In the genomic region with DNA sequence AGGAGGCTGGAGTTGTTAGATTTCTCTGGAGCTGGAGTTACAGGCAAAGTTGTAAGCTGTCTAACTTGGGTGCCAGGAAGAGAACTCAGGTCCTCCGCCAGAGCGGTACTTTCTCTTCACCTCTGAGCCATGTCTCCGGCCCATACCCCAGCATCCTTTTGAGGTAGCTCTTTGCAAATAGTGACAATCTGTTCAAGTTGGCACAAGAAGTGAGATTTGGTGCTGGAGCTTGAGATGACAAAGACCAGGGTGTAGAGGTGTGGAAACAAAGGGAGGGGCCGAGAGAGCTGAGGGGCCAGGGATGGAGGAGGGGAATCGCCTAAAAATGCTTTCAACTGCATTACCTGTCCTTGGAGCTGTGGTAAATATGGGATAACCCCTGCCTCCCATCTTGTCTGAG, we compare ENCODE assay signal across 23 mouse cellular contexts. TPM values are rescaled to one million over a fixed set of nuclear protein-coding genes. Genes with fewer than 3 reads are reported as not detected.
DNase-seq lines count a peak whose midpoint lies in the region; ATAC-seq and TF ChIP-seq lines count a peak whose summit lies in the region.
"Had no signal": no experiment of that assay in that cellular context is flagged by ENCODE, and none has a peak within 500 bp of the region (broad histone marks: within the 10 kb centered on the region; RNA-seq: fewer than 3 reads in every experiment).

No protein-coding gene starts in this region.

- peak overlapping the region; percentile 53; the same call in 1 of the 2 replicates for H3K27ac ChIP-seq in heart, embryonic 16.5 days (ENCODE audit: low read length)
- no peak overlapping the region for H3K27ac ChIP-seq in heart, embryonic 11.5 days (ENCODE audit: low read depth, low read length)
- no peak overlapping the region for H3K27ac ChIP-seq in CH12.LX (ENCODE audit: insufficient read depth, low read depth)
- H3K27ac ChIP-seq in hindbrain, embryonic 10.5 days = no peak overlapping the region
- H3K27ac ChIP-seq: forebrain, embryonic 13.5 days; hindbrain, embryonic 12.5 days; left cerebral cortex, adult 2 months; limb, embryonic 15.5 days; liver, embryonic 14.5 days; midbrain, embryonic 10.5 days had no signal

- peaks cover 10% of the 10 kb centered on the region for H3K4me1 ChIP-seq in heart, embryonic 16.5 days (ENCODE audit: control insufficient read depth, insufficient read depth, low read length)
- no peaks in the 10 kb centered on the region; the same call in 1 of the 2 replicates for H3K4me1 ChIP-seq in heart, embryonic 11.5 days (ENCODE audit: control insufficient read depth, insufficient read depth, low read length)
- H3K4me1 ChIP-seq in CH12.LX (ENCODE audit: control insufficient read depth in 1 of 2, insufficient read depth in 2 of 2) = peaks cover 9 to 17% of the 10 kb centered on the region in 2 experiments
- H3K4me1 ChIP-seq in hindbrain, embryonic 10.5 days (replicated peaks) = peaks cover 4% of the 10 kb centered on the region; the same call in 1 of the 2 replicates
- H3K4me1 ChIP-seq: forebrain, embryonic 13.5 days; hindbrain, embryonic 12.5 days; limb, embryonic 15.5 days had no signal

- H3K9me3 ChIP-seq in heart, embryonic 16.5 days (replicated peaks; ENCODE audit: control insufficient read depth, low read length) = no peaks in the 10 kb centered on the region
- no peaks in the 10 kb centered on the region for H3K9me3 ChIP-seq in heart, embryonic 11.5 days (replicated peaks; ENCODE audit: control insufficient read depth, low read length)
- peaks cover 4% of the 10 kb centered on the region for H3K9me3 ChIP-seq in CH12.LX (replicated peaks; ENCODE audit: low read length)
- no peaks in the 10 kb centered on the region; the same call in 1 of the 2 replicates for H3K9me3 ChIP-seq in hindbrain, embryonic 10.5 days
- H3K9me3 ChIP-seq: forebrain, embryonic 13.5 days; heart, embryonic 15.5 days; hindbrain, embryonic 12.5 days; limb, embryonic 15.5 days; midbrain, embryonic 10.5 days had no signal

- WGBS in heart, embryonic 16.5 days = 82% methylated on average over 5 of the region's 5 CpGs
- WGBS in heart, embryonic 11.5 days (ENCODE audit: insufficient replicate concordance) = 76% methylated on average over 5 of the region's 5 CpGs
- WGBS in hindbrain, embryonic 10.5 days = 91% methylated on average over 5 of the region's 5 CpGs

- H3K36me3 ChIP-seq in heart, embryonic 16.5 days (ENCODE audit: control insufficient read depth, insufficient read depth) = no peaks in the 10 kb centered on the region
- no peaks in the 10 kb centered on the region for H3K36me3 ChIP-seq in heart, embryonic 11.5 days (ENCODE audit: control insufficient read depth, insufficient read depth, low read length)
- peaks cover 26 to 65% of the 10 kb centered on the region in 2 experiments for H3K36me3 ChIP-seq in CH12.LX (replicated peaks in 1 of 2; ENCODE audit: control insufficient read depth in 1 of 2, insufficient read depth in 1 of 2, low read length in 1 of 2)
- no peaks in the 10 kb centered on the region for H3K36me3 ChIP-seq in hindbrain, embryonic 10.5 days
- H3K36me3 ChIP-seq: heart, embryonic 15.5 days; hindbrain, embryonic 12.5 days; limb, embryonic 15.5 days; midbrain, embryonic 10.5 days had no signal

- DNase-seq in CH12.LX (ENCODE audit: extremely low read depth) = no peak
- DNase-seq in brain, adult 2 months (ENCODE audit: low read depth, low spot score) = peak; percentile 82
- peak; percentile 76 for DNase-seq in cerebellum, adult 9-11 months
- DNase-seq in hindbrain, embryonic 10.5 days (ENCODE audit: low spot score) = no peak
- DNase-seq in adrenal gland, postnatal 14 days = no peak
- DNase-seq: left cerebral cortex, postnatal 4 days; right cerebral cortex, adult 18-20 months; right cerebral cortex, postnatal 4 days; thymus, adult 18-20 months; thymus, postnatal 36 days had no signal

- ATAC-seq in heart, embryonic 16.5 days (replicated peaks; ENCODE audit: extremely low read depth, insufficient read depth, low FRiP score) = no peak
- no peak for ATAC-seq in heart, embryonic 11.5 days (replicated peaks; ENCODE audit: insufficient number of reproducible peaks, low FRiP score, low TSS enrichment)
- ATAC-seq: activated CD4-positive, CD25-positive, alpha-beta regulatory T cell, adult 4 months; forebrain, embryonic 13.5 days; midbrain, embryonic 16.5 days had no signal

- TF ChIP-seq EP300 in CH12.LX (IDR thresholded peaks at IDR 0.05; ENCODE audit: low read length) = no peak

- no peak overlapping the region for H3K9ac ChIP-seq in heart, embryonic 16.5 days (ENCODE audit: low read length)
- H3K9ac ChIP-seq in heart, embryonic 11.5 days (ENCODE audit: low read depth, low read length) = no peak overlapping the region
- H3K9ac ChIP-seq in CH12.LX (ENCODE audit: insufficient read depth, low read depth) = no peak overlapping the region
- H3K9ac ChIP-seq: forebrain, embryonic 13.5 days; heart, embryonic 15.5 days; hindbrain, embryonic 12.5 days; limb, embryonic 15.5 days; liver, embryonic 14.5 days; lung, embryonic 14.5 days had no signal

- TF ChIP-seq CTCF in CH12.LX (conservative IDR thresholded peaks at IDR 0.05 in 1 of 2, IDR thresholded peaks at IDR 0.05 in 1 of 2; ENCODE audit: low read depth in 2 of 2, low read length in 2 of 2) = no peak

- no peak for TF ChIP-seq RAD21 in CH12.LX (IDR thresholded peaks at IDR 0.05; ENCODE audit: low read depth, low read length)

- dilution Hi-C loops in CH12.LX (cut with MboI; ENCODE audit: extremely low pct_ligation_motif_present, extremely low pct_unique_long_range_greater_than_20kb, low sequenced_read_pairs) = no loop called here

- no peaks in the 10 kb centered on the region for H3K27me3 ChIP-seq in heart, embryonic 16.5 days (ENCODE audit: control insufficient read depth, insufficient read depth, low read length)
- H3K27me3 ChIP-seq in heart, embryonic 11.5 days (ENCODE audit: control insufficient read depth, insufficient read depth, low read length) = no peaks in the 10 kb centered on the region
- H3K27me3 ChIP-seq in CH12.LX (replicated peaks) = no peaks in the 10 kb centered on the region
- H3K27me3 ChIP-seq in hindbrain, embryonic 10.5 days (ENCODE audit: insufficient read depth, poor library complexity, severe bottlenecking) = no peaks in the 10 kb centered on the region
- H3K27me3 ChIP-seq: forebrain, embryonic 13.5 days; heart, embryonic 15.5 days; hindbrain, embryonic 12.5 days; limb, embryonic 15.5 days had no signal

- no peaks in the 10 kb centered on the region for H3K79me2 ChIP-seq in CH12.LX (replicated peaks; ENCODE audit: control insufficient read depth, extremely low read depth, insufficient read depth, poor library complexity, severe bottlenecking)

- H3K4me2 ChIP-seq in heart, embryonic 16.5 days (ENCODE audit: low read depth, low read length) = no peak overlapping the region
- H3K4me2 ChIP-seq in heart, embryonic 11.5 days = no peak overlapping the region
- no peak overlapping the region for H3K4me2 ChIP-seq in CH12.LX (ENCODE audit: insufficient read depth, low read depth, poor library complexity, severe bottlenecking)
- H3K4me2 ChIP-seq: forebrain, embryonic 13.5 days; heart, embryonic 15.5 days; hindbrain, embryonic 12.5 days; limb, embryonic 15.5 days; lung, embryonic 14.5 days had no signal

- in situ Hi-C loops in CH12.LX (cut with MboI; ENCODE audit: low pct_ligation_motif_present, low pct_unique_long_range_greater_than_20kb, low sequenced_read_pairs) = no loop called here

- no peak for TF ChIP-seq POLR2A in CH12.LX (IDR thresholded peaks at IDR 0.05; ENCODE audit: low read depth, low read length)

- H3K4me3 ChIP-seq in heart, embryonic 16.5 days (ENCODE audit: low read length) = no peak overlapping the region
- H3K4me3 ChIP-seq in heart, embryonic 11.5 days (ENCODE audit: low read depth, low read length) = no peak overlapping the region
- no peak overlapping the region for H3K4me3 ChIP-seq in CH12.LX (replicated peaks in 1 of 3; ENCODE audit: low read depth in 2 of 3, low read length in 2 of 3, poor library complexity in 1 of 3)
- no peak overlapping the region for H3K4me3 ChIP-seq in hindbrain, embryonic 10.5 days
- H3K4me3 ChIP-seq: forebrain, embryonic 13.5 days; heart, embryonic 15.5 days; hindbrain, embryonic 12.5 days; left cerebral cortex, adult 2 months; limb, embryonic 15.5 days; midbrain, embryonic 10.5 days; myocyte had no signal

TF ChIP-seq in CH12.LX, 34 proteins besides CTCF, POLR2A, EP300 and RAD21:
- TF ChIP-seq ZMIZ1 (IDR thresholded peaks at IDR 0.05; ENCODE audit: low read depth, low read length) = no peak
- no peak for TF ChIP-seq E2F4 (IDR thresholded peaks at IDR 0.05; ENCODE audit: insufficient replicate concordance, low read depth, low read length)
- TF ChIP-seq ZKSCAN1 (IDR thresholded peaks at IDR 0.05; ENCODE audit: borderline replicate concordance, low read depth, low read length) = no peak
- TF ChIP-seq IRF4 (IDR thresholded peaks at IDR 0.05; ENCODE audit: low read depth, low read length) = no peak
- TF ChIP-seq GABPA (IDR thresholded peaks at IDR 0.05; ENCODE audit: insufficient replicate concordance, low read depth, low read length) = no peak
- no peak for TF ChIP-seq MYC (IDR thresholded peaks at IDR 0.05; ENCODE audit: low read depth, low read length)
- peak; percentile 51; the same call in 1 of the 2 replicates for TF ChIP-seq MAZ (IDR thresholded peaks at IDR 0.05; ENCODE audit: low read depth, low read length)
- TF ChIP-seq MXI1 (IDR thresholded peaks at IDR 0.05; ENCODE audit: low read depth, low read length) = no peak
- TF ChIP-seq NELFE (IDR thresholded peaks at IDR 0.05; ENCODE audit: low read depth, low read length) = no peak
- TF ChIP-seq BHLHE40 (IDR thresholded peaks at IDR 0.05; ENCODE audit: low read depth, low read length) = no peak
- no peak for TF ChIP-seq NRF1 (IDR thresholded peaks at IDR 0.05; ENCODE audit: low read depth, low read length)
- peak; percentile 34; the same call in 1 of the 2 replicates for TF ChIP-seq CHD2 (IDR thresholded peaks at IDR 0.05; ENCODE audit: low read length)

RNA-seq across cellular contexts. Expression of a gene that starts 24.6 kb away (rescaled TPM):
- polyA plus RNA-seq in heart, embryonic 16.5 days (2015; fragmentation: Nextera tagmentation; extraction: Ambion mirVana) = 34.0 and 35.1 TPM in 2 replicates
- 31.3 and 37.2 TPM in 2 replicates for polyA plus RNA-seq in heart, embryonic 11.5 days (2014; fragmentation: Nextera tagmentation; extraction: Ambion mirVana)
- total RNA-seq in CH12.LX (2012; rRNA removed) (52.3 and 77.1 TPM in 2 replicates), CH12.LX (2014; rRNA removed) (33.5 and 40.8 TPM in 2 replicates)
- 49.2 and 67.2 TPM in 2 replicates for polyA plus RNA-seq in CH12.LX (2012; ENCODE audit: insufficient read length, low read depth)
- polyA plus RNA-seq in hindbrain, embryonic 10.5 days (2016; fragmentation: Nextera tagmentation; extraction: Ambion mirVana) = 21.9 and 22.8 TPM in 2 replicates
- 87.2 and 88.6 TPM in 2 replicates for total RNA-seq in adrenal gland, postnatal 14 days (2021)

Comparison
In these comparisons a context has a peak if more than half of its experiments do, and no peak if none do; other contexts are left out.
1. DNase-seq: peak in brain, adult 2 months (single experiment) and cerebellum, adult 9-11 months (single experiment); none in CH12.LX (single experiment), hindbrain, embryonic 10.5 days (single experiment) and adrenal gland, postnatal 14 days (single experiment).